ENCODE assay signal across 9 mouse cellular contexts in genomic region chr11:60384762-60385421, GRCm38 (mm10). TPM values are rescaled to one million over a fixed set of nuclear protein-coding genes. Genes with fewer than 3 reads are reported as not detected.
DNase-seq lines count a peak whose midpoint lies in the region; ATAC-seq and TF ChIP-seq lines count a peak whose summit lies in the region.
"Had no signal": no experiment of that assay in that cellular context is flagged by ENCODE, and none has a peak within 500 bp of the region (broad histone marks: within the 10 kb centered on the region; RNA-seq: fewer than 3 reads in every experiment).

No protein-coding gene starts in this region.

- no peak for ATAC-seq in kidney, embryonic 14.5 days (ENCODE audit: low FRiP score, low TSS enrichment)
- peak; percentile 60 for ATAC-seq in embryonic facial prominence, embryonic 14.5 days (ENCODE audit: low read depth)
- peak; percentile 89 for ATAC-seq in midbrain, embryonic 13.5 days

- H3K4me3 ChIP-seq in kidney, embryonic 14.5 days (ENCODE audit: low read length) = no peak overlapping the region
- H3K4me3 ChIP-seq in embryonic facial prominence, embryonic 14.5 days (ENCODE audit: low read depth, low read length) = no peak overlapping the region
- peak overlapping the region; percentile 15; the same call in 1 of the 2 replicates for H3K4me3 ChIP-seq in layer of hippocampus, adult 2 months
- peak overlapping the region; percentile 25 for H3K4me3 ChIP-seq in midbrain, embryonic 13.5 days (replicated peaks)
- H3K4me3 ChIP-seq in thymus, adult 2 months (ENCODE audit: control insufficient read depth, insufficient read depth, low read length) = no peak overlapping the region

- DNase-seq in kidney, adult 9 months = no peak
- DNase-seq in embryonic facial prominence, embryonic 14.5 days (ENCODE audit: low spot score) = peak; percentile 29
- DNase-seq in layer of hippocampus, adult 2 months (ENCODE audit: low spot score in 2 of 2) = peak; percentile 70 to 85
- no peak for DNase-seq in spleen, postnatal 4 days (ENCODE audit: low spot score in 2 of 2)
- no peak for DNase-seq in thymus, adult 2 months
- DNase-seq in B cell, adult 2 months = no peak

- no peak overlapping the region for H3K9ac ChIP-seq in kidney, embryonic 14.5 days (ENCODE audit: low read depth, low read length)
- peak overlapping the region; percentile 53 for H3K9ac ChIP-seq in embryonic facial prominence, embryonic 14.5 days (ENCODE audit: low read depth, low read length)
- H3K9ac ChIP-seq in midbrain, embryonic 13.5 days (replicated peaks) = peak overlapping the region; percentile 62

- WGBS in kidney, embryonic 14.5 days = 9% methylated on average over 16 of the region's 16 CpGs
- 7% methylated on average over 14 of the region's 16 CpGs for WGBS in embryonic facial prominence, embryonic 14.5 days
- 2% methylated on average over 16 of the region's 16 CpGs for WGBS in midbrain, embryonic 13.5 days
- 60% methylated on average over 16 of the region's 16 CpGs for WGBS in thymus, adult 2 months

- TF ChIP-seq POLR2A in thymus, adult 2 months (IDR thresholded peaks at IDR 0.05; ENCODE audit: control insufficient read depth, extremely low read depth, insufficient read depth, low read length, poor library complexity) = no peak

- no peaks in the 10 kb centered on the region for H3K27me3 ChIP-seq in kidney, embryonic 14.5 days (ENCODE audit: control insufficient read depth, insufficient read depth, low read length)
- H3K27me3 ChIP-seq in embryonic facial prominence, embryonic 14.5 days (replicated peaks; ENCODE audit: control insufficient read depth, insufficient read depth, low read length) = no peaks in the 10 kb centered on the region
- H3K27me3 ChIP-seq in midbrain, embryonic 13.5 days = no peaks in the 10 kb centered on the region
- H3K27me3 ChIP-seq in thymus, adult 2 months (ENCODE audit: control insufficient read depth, insufficient read depth, low read length) = no peaks in the 10 kb centered on the region

- peaks cover 4% of the 10 kb centered on the region; the same call in 1 of the 2 replicates for H3K4me1 ChIP-seq in kidney, embryonic 14.5 days (ENCODE audit: control insufficient read depth, insufficient read depth, low read length)
- H3K4me1 ChIP-seq in embryonic facial prominence, embryonic 14.5 days (ENCODE audit: control insufficient read depth, insufficient read depth, low read length) = peaks cover 11% of the 10 kb centered on the region; the same call in 1 of the 2 replicates
- peaks cover 21% of the 10 kb centered on the region for H3K4me1 ChIP-seq in midbrain, embryonic 13.5 days (replicated peaks)
- no peaks in the 10 kb centered on the region for H3K4me1 ChIP-seq in thymus, adult 2 months (replicated peaks; ENCODE audit: control insufficient read depth, insufficient read depth, low read length)

- H3K4me2 ChIP-seq in kidney, embryonic 14.5 days (replicated peaks; ENCODE audit: low read depth, low read length) = peak overlapping the region; percentile 26; the same call in 1 of the 2 replicates
- peak overlapping the region; percentile 40 for H3K4me2 ChIP-seq in embryonic facial prominence, embryonic 14.5 days (ENCODE audit: low read depth, low read length)
- H3K4me2 ChIP-seq in midbrain, embryonic 13.5 days (replicated peaks) = peak overlapping the region; percentile 51

- no peaks in the 10 kb centered on the region for H3K9me3 ChIP-seq in kidney, embryonic 14.5 days (ENCODE audit: control insufficient read depth, low read length)
- no peaks in the 10 kb centered on the region for H3K9me3 ChIP-seq in embryonic facial prominence, embryonic 14.5 days (ENCODE audit: control insufficient read depth, low read length)
- H3K9me3 ChIP-seq in midbrain, embryonic 13.5 days = no peaks in the 10 kb centered on the region
- H3K9me3 ChIP-seq: G1E had no signal

- no peak overlapping the region for H3K27ac ChIP-seq in kidney, embryonic 14.5 days (ENCODE audit: low read depth, low read length)
- H3K27ac ChIP-seq in embryonic facial prominence, embryonic 14.5 days (replicated peaks; ENCODE audit: low read depth, low read length) = no peak overlapping the region
- peak overlapping the region; percentile 92 for H3K27ac ChIP-seq in layer of hippocampus, adult 2 months
- peak overlapping the region; percentile 89 for H3K27ac ChIP-seq in midbrain, embryonic 13.5 days
- H3K27ac ChIP-seq in thymus, adult 2 months (ENCODE audit: control insufficient read depth, insufficient read depth, low read length) = no peak overlapping the region

- no peaks in the 10 kb centered on the region for H3K36me3 ChIP-seq in kidney, embryonic 14.5 days (ENCODE audit: control insufficient read depth, insufficient read depth, low read length)
- no peaks in the 10 kb centered on the region for H3K36me3 ChIP-seq in embryonic facial prominence, embryonic 14.5 days (ENCODE audit: control insufficient read depth, insufficient read depth, low read length)
- H3K36me3 ChIP-seq in midbrain, embryonic 13.5 days = no peaks in the 10 kb centered on the region
- H3K36me3 ChIP-seq in thymus, adult 2 months (ENCODE audit: control insufficient read depth, insufficient read depth, low read length) = no peaks in the 10 kb centered on the region
- H3K36me3 ChIP-seq: G1E had no signal

- TF ChIP-seq CTCF in layer of hippocampus, adult 2 months (conservative IDR thresholded peaks at IDR 0.05) = no peak
- no peak for TF ChIP-seq CTCF in thymus, adult 2 months (IDR thresholded peaks at IDR 0.05; ENCODE audit: borderline replicate concordance, control insufficient read depth, extremely low read depth, insufficient read depth, low read length, poor library complexity)

RNA-seq across cellular contexts. Expression of gene Drc3, which starts 31.8 kb away (rescaled TPM):
- polyA plus RNA-seq in kidney, embryonic 14.5 days (2014; fragmentation: Nextera tagmentation; extraction: Ambion mirVana) = 1.3 and 1.5 TPM in 2 replicates
- 4.2 and 7.9 TPM in 2 replicates for polyA plus RNA-seq in embryonic facial prominence, embryonic 14.5 days (2014; fragmentation: Nextera tagmentation; extraction: Ambion mirVana)
- total RNA-seq in layer of hippocampus, adult 2 months (2021) = 1 to 10 TPM; 6.4 to 8.0 TPM
- polyA plus RNA-seq in midbrain, embryonic 13.5 days (2015; fragmentation: Nextera tagmentation; extraction: Ambion mirVana) = 4.3 and 5.1 TPM in 2 replicates
- polyA plus RNA-seq in thymus, adult 2 months (2012; rRNA removed) = 2.8 and 5.2 TPM in 2 replicates

RNA-seq across cellular contexts. Expression of gene Gid4, which starts 32.1 kb away (rescaled TPM):
- polyA plus RNA-seq in kidney, embryonic 14.5 days (2014; fragmentation: Nextera tagmentation; extraction: Ambion mirVana) = 20.0 and 33.4 TPM in 2 replicates
- polyA plus RNA-seq in embryonic facial prominence, embryonic 14.5 days (2014; fragmentation: Nextera tagmentation; extraction: Ambion mirVana) = 26.3 and 26.5 TPM in 2 replicates
- total RNA-seq in layer of hippocampus, adult 2 months (2021) = 10 to 100 TPM; 48.8 to 51.1 TPM
- 20.4 and 23.3 TPM in 2 replicates for polyA plus RNA-seq in midbrain, embryonic 13.5 days (2015; fragmentation: Nextera tagmentation; extraction: Ambion mirVana)
- 20.3 and 24.4 TPM in 2 replicates for polyA plus RNA-seq in thymus, adult 2 months (2012; rRNA removed)

RNA-seq across cellular contexts. Expression of gene Tom1l2, which starts 32.2 kb away (rescaled TPM):
- 11.3 and 19.3 TPM in 2 replicates for polyA plus RNA-seq in kidney, embryonic 14.5 days (2014; fragmentation: Nextera tagmentation; extraction: Ambion mirVana)
- polyA plus RNA-seq in embryonic facial prominence, embryonic 14.5 days (2014; fragmentation: Nextera tagmentation; extraction: Ambion mirVana) = 21.8 and 23.4 TPM in 2 replicates
- 100 to 1,000 TPM; 180 to 189 TPM for total RNA-seq in layer of hippocampus, adult 2 months (2021)
- polyA plus RNA-seq in midbrain, embryonic 13.5 days (2015; fragmentation: Nextera tagmentation; extraction: Ambion mirVana) = 47.8 and 50.1 TPM in 2 replicates
- 85.1 and 99.5 TPM in 2 replicates for polyA plus RNA-seq in thymus, adult 2 months (2012; rRNA removed)

RNA-seq across cellular contexts. Expression of gene Atpaf2, which starts 33.4 kb away (rescaled TPM):
- polyA plus RNA-seq in kidney, embryonic 14.5 days (2014; fragmentation: Nextera tagmentation; extraction: Ambion mirVana) = 46.5 and 54.9 TPM in 2 replicates
- 42.9 and 44.0 TPM in 2 replicates for polyA plus RNA-seq in embryonic facial prominence, embryonic 14.5 days (2014; fragmentation: Nextera tagmentation; extraction: Ambion mirVana)
- total RNA-seq in layer of hippocampus, adult 2 months (2021) = 10 to 100 TPM; 27.3 to 32.7 TPM
- polyA plus RNA-seq in midbrain, embryonic 13.5 days (2015; fragmentation: Nextera tagmentation; extraction: Ambion mirVana) = 39.4 and 42.9 TPM in 2 replicates
- 42.9 and 46.9 TPM in 2 replicates for polyA plus RNA-seq in thymus, adult 2 months (2012; rRNA removed)

Comparison
In these comparisons a context has a peak if more than half of its experiments do, and no peak if none do; other contexts are left out.
1. H3K27ac ChIP-seq: peak in layer of hippocampus, adult 2 months (single experiment) and midbrain, embryonic 13.5 days (single experiment); none in kidney, embryonic 14.5 days (single experiment), embryonic facial prominence, embryonic 14.5 days (single experiment) and thymus, adult 2 months (single experiment).
2. H3K4me3 ChIP-seq: peak in layer of hippocampus, adult 2 months (single experiment) and midbrain, embryonic 13.5 days (single experiment); none in kidney, embryonic 14.5 days (single experiment), embryonic facial prominence, embryonic 14.5 days (single experiment) and thymus, adult 2 months (single experiment).
3. DNase-seq: peak in embryonic facial prominence, embryonic 14.5 days (single experiment) and layer of hippocampus, adult 2 months (2 of 2); none in kidney, adult 9 months (single experiment), spleen, postnatal 4 days (0 of 2), thymus, adult 2 months (single experiment) and B cell, adult 2 months (0 of 2).
4. Peak in every context shown above with its lines, with median percentiles within 50 percentile points of each other: H3K4me2 ChIP-seq.